Mouse (Mus musculus): ENCODE measurements around the gene Dcx. TPM values are rescaled to one million over a fixed set of nuclear protein-coding genes. Genes with fewer than 3 reads are reported as not detected.

Gene Dcx
- polyA plus RNA-seq, 2 experiments, result 10.5 to 13.0 TPM

DNA sequence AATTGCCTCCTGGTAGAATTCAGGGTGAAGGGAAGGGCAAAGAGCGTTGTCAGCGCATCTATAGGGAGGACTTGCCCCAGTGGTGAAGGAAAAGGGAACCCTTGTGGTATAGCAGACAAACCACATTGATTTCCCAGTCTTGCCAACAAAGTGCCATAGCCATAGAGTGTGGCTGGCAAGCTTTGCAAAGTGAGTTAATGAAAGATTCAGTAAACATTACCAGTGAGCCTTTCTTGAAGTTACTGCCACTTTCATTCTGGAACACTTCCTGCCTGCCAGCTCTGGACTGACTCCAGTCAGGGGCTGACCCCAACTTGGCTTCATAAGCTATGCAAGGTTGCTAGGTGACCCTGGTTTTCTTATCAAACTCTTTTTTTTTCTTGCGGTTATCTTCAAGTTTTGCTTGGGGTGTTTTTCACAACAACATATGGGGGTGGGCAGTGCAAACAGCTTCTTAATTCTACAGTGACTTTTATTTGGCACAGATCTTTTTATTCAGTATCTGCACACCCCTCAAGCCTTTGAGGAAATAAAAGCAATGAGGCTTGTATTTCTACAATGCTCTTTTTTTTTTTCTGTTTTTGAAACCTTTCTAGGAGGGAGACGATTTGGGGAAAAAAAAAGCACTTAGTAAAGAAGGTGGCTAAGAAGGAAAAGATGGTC, 51.2 kb downstream of the Dcx start:
- WGBS, result 73% methylated on average over 4 of the region's 4 CpGs
- no peak for ATAC-seq (ENCODE audit: low FRiP score, low read depth)
- TF ChIP-seq POLR2A (IDR thresholded peaks at IDR 0.05; ENCODE audit: borderline replicate concordance, extremely low read depth, insufficient read depth, insufficient read length), result no peak
- H3K9ac ChIP-seq (ENCODE audit: low read depth, low read length, severe bottlenecking), result no peak overlapping the region
- H3K4me1 ChIP-seq (ENCODE audit: control insufficient read depth, insufficient read depth, low read length), result no peaks in the 10 kb centered on the region
- H3K9me3 ChIP-seq (ENCODE audit: control insufficient read depth, low read length), result no peaks in the 10 kb centered on the region
- no peak overlapping the region for H3K4me2 ChIP-seq (replicated peaks; ENCODE audit: low read depth, low read length, severe bottlenecking)
- H3K4me3 ChIP-seq (replicated peaks; ENCODE audit: low read length), result no peak overlapping the region
- H3K36me3 ChIP-seq (ENCODE audit: control insufficient read depth, insufficient read depth, low read length), result no peaks in the 10 kb centered on the region
- no peak for DNase-seq (ENCODE audit: low spot score)
- H3K27ac ChIP-seq (replicated peaks; ENCODE audit: low read depth, low read length), result no peak overlapping the region
- no peaks in the 10 kb centered on the region for H3K27me3 ChIP-seq (ENCODE audit: control insufficient read depth, insufficient read depth, low read length)

DNA sequence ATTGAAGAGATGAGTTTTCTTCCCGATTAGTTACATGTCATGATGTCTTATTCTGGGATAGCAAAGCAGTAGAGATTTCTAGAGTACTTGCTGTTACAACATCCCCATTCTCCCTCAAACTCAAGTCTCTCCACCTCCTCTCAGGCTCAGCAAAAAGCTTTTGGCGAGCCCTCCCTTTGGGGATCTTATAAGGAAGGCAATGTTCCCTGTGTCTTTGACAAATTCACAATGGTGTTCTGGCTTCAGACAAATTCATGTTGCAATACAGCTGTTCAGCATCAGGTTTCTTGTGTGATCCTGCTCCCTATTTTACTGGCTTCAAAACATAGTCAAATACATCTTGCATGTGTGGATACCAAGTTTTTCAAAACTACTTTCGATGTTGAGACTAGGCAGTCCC, 53.5 kb downstream of the Dcx start:
- ATAC-seq (ENCODE audit: low FRiP score, low read depth), result no peak
- DNase-seq (ENCODE audit: low spot score), result no peak

DNA sequence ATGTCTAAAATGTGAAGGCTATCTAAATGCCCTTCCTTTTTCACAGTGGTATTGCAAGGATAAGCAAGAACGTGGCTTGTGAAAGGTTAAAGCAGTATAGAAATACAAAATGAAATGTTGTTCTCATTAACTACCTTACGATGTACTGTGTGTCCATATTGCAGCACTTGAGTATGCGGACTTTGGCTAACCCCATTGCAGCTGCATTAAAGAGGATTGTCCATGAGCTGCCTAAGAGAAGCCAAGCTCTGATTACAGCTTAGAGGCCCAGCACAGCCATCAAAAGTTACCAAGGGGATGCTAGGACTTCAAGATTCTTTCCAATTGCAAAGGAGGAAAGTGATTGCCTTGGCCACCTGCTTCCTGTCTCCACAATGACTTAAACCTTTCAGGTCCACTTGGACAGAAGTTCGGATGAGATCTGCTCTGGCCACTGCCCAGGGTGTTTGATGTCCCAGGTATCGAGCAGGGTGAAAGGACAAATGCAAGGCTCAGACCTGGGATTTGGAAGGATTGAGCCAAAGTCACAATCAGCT, 65.9 kb downstream of the Dcx start:
- H3K9me3 ChIP-seq (ENCODE audit: control insufficient read depth, low read length), result no peaks in the 10 kb centered on the region
- WGBS, result 63% methylated on average over 5 of the region's 5 CpGs
- no peak overlapping the region for H3K4me3 ChIP-seq (replicated peaks; ENCODE audit: low read length)
- no peak overlapping the region for H3K9ac ChIP-seq (ENCODE audit: low read depth, low read length, severe bottlenecking)
- no peak for TF ChIP-seq POLR2A (IDR thresholded peaks at IDR 0.05; ENCODE audit: borderline replicate concordance, extremely low read depth, insufficient read depth, insufficient read length)
- no peak overlapping the region for H3K27ac ChIP-seq (replicated peaks; ENCODE audit: low read depth, low read length)
- ATAC-seq (ENCODE audit: low FRiP score, low read depth) (peak; percentile 67), DNase-seq (ENCODE audit: low spot score) (peak; percentile 59)
- no peaks in the 10 kb centered on the region for H3K27me3 ChIP-seq (ENCODE audit: control insufficient read depth, insufficient read depth, low read length)
- no peaks in the 10 kb centered on the region for H3K4me1 ChIP-seq (ENCODE audit: control insufficient read depth, insufficient read depth, low read length)
- H3K4me2 ChIP-seq (replicated peaks; ENCODE audit: low read depth, low read length, severe bottlenecking), result no peak overlapping the region
- H3K36me3 ChIP-seq (ENCODE audit: control insufficient read depth, insufficient read depth, low read length), result no peaks in the 10 kb centered on the region

More for the DNA sequence above, 53.5 kb downstream of the Dcx start:
- Histone ChIP-seq H3K27me3 (ENCODE audit: control insufficient read depth, insufficient read depth, low read length) (no peaks in the 10 kb centered on the region), H3K27ac (replicated peaks; ENCODE audit: low read depth, low read length) (no peak overlapping the region), H3K9me3 (ENCODE audit: control insufficient read depth, low read length) (no peaks in the 10 kb centered on the region), H3K4me3 (replicated peaks; ENCODE audit: low read length) (no peak overlapping the region), H3K9ac (ENCODE audit: low read depth, low read length, severe bottlenecking) (no peak overlapping the region), H3K4me1 (ENCODE audit: control insufficient read depth, insufficient read depth, low read length) (no peaks in the 10 kb centered on the region), H3K4me2 (replicated peaks; ENCODE audit: low read depth, low read length, severe bottlenecking) (no peak overlapping the region), H3K36me3 (ENCODE audit: control insufficient read depth, insufficient read depth, low read length) (no peaks in the 10 kb centered on the region)
- no peak for TF ChIP-seq POLR2A (IDR thresholded peaks at IDR 0.05; ENCODE audit: borderline replicate concordance, extremely low read depth, insufficient read depth, insufficient read length)
- WGBS, result 81% methylated on average over 3 of the region's 3 CpGs

DNA sequence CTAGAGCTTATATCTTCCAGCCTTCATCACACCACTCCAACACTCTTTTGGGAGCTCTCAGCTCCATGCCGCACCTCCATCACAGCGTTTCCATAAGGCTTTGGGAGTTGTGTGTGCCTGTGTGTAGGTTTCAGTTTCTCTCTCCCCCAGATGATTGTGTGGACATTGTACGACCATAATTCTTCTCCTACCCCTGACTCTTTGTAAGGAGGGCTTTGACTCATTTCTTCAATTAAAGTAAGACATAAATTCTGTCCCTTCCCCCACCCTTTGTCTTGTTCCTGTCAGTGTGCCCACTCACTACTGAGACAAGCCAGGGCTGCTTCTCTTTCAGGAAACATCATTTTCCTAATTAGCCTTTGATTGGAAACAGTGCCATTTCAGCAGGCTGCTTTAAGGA, 81.8 kb downstream of the Dcx start:
- H3K4me1 ChIP-seq (ENCODE audit: control insufficient read depth, insufficient read depth, low read length), result no peaks in the 10 kb centered on the region
- no peaks in the 10 kb centered on the region for H3K9me3 ChIP-seq (ENCODE audit: control insufficient read depth, low read length)
- no peak for ATAC-seq (ENCODE audit: low FRiP score, low read depth)
- no peaks in the 10 kb centered on the region for H3K27me3 ChIP-seq (ENCODE audit: control insufficient read depth, insufficient read depth, low read length)
- H3K4me2 ChIP-seq (replicated peaks; ENCODE audit: low read depth, low read length, severe bottlenecking), result no peak overlapping the region
- DNase-seq (ENCODE audit: low spot score), result no peak
- H3K9ac ChIP-seq (ENCODE audit: low read depth, low read length, severe bottlenecking), result no peak overlapping the region
- no peak for TF ChIP-seq POLR2A (IDR thresholded peaks at IDR 0.05; ENCODE audit: borderline replicate concordance, extremely low read depth, insufficient read depth, insufficient read length)
- WGBS, result 36% methylated on average over 3 of the region's 3 CpGs
- H3K36me3 ChIP-seq (ENCODE audit: control insufficient read depth, insufficient read depth, low read length), result no peaks in the 10 kb centered on the region
- no peak overlapping the region for H3K4me3 ChIP-seq (replicated peaks; ENCODE audit: low read length)
- H3K27ac ChIP-seq (replicated peaks; ENCODE audit: low read depth, low read length), result no peak overlapping the region

DNA sequence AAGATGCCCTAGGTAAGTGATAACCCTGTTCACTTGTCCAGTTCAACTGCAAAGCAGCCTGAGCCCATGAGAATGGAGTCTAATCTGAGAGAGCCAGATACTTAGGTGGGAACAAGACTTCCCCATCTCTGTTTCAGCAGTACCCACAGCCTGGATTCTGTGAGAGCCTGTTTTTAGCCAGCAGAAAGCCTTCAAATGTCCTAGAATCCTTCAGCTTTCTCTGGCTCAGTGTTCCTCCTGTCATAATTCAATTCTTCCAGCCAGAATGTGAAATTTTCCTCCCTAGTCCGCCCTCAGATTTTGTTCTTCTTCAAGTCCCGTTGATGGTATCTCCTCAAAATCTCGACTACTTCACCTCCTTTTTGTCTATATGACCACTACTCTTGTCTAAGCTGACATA, 83.1 kb downstream of the Dcx start:
- H3K36me3 ChIP-seq (ENCODE audit: control insufficient read depth, insufficient read depth, low read length), result no peaks in the 10 kb centered on the region
- no peaks in the 10 kb centered on the region for H3K27me3 ChIP-seq (ENCODE audit: control insufficient read depth, insufficient read depth, low read length)
- no peak for TF ChIP-seq POLR2A (IDR thresholded peaks at IDR 0.05; ENCODE audit: borderline replicate concordance, extremely low read depth, insufficient read depth, insufficient read length)
- H3K4me3 ChIP-seq (replicated peaks; ENCODE audit: low read length), result no peak overlapping the region
- no peak overlapping the region for H3K4me2 ChIP-seq (replicated peaks; ENCODE audit: low read depth, low read length, severe bottlenecking)
- WGBS, result 69% methylated on average over 3 of the region's 3 CpGs
- H3K27ac ChIP-seq (replicated peaks; ENCODE audit: low read depth, low read length), result no peak overlapping the region
- H3K9me3 ChIP-seq (ENCODE audit: control insufficient read depth, low read length), result no peaks in the 10 kb centered on the region
- DNase-seq (ENCODE audit: low spot score) (no peak), ATAC-seq (ENCODE audit: low FRiP score, low read depth) (no peak)
- H3K9ac ChIP-seq (ENCODE audit: low read depth, low read length, severe bottlenecking), result no peak overlapping the region
- H3K4me1 ChIP-seq (ENCODE audit: control insufficient read depth, insufficient read depth, low read length), result no peaks in the 10 kb centered on the region

Measured in limb, embryonic 14.5 days (tissue).